Mouse (Mus musculus) limb, embryonic 14.5 days (tissue): Measurements from ENCODE around the gene Ifnl3. TPM values are rescaled to one million over a fixed set of nuclear protein-coding genes. Genes with fewer than 3 reads are reported as not detected.

ENCODE experiments used
- ATAC-seq: fragments of 200-750 bp; cut with Nextera tagmentation; 2 replicates; pipeline ENCODE4 v1.8.0; 2017; ENCODE audit warnings: low read depth, moderate number of reproducible peaks, moderate TSS enrichment; ENCODE audit not compliant: low FRiP score
- DNase-seq: peaks from one replicate; pipeline ENCODE4 v3.0.0-alpha.2; 2015; ENCODE audit warnings: low spot score
- H3K27ac ChIP-seq: fragments of 300-500 bp; sonication (generic); replicated peaks from 2 replicates; pipeline ENCODE4 v1.5.1; 2014; ENCODE audit warnings: low read depth, mild to moderate bottlenecking, low read length, moderate library complexity, mixed read lengths
- H3K27me3 ChIP-seq: fragments of 300-500 bp; sonication (generic); 2 replicates; pipeline ENCODE4 v1.6.1; 2014; ENCODE audit warnings: low read length, mixed read lengths; ENCODE audit not compliant: control insufficient read depth, insufficient read depth
- H3K36me3 ChIP-seq: fragments of 300-500 bp; sonication (generic); 2 replicates; pipeline ENCODE4 v1.6.1; 2014; ENCODE audit warnings: mild to moderate bottlenecking, low read length, moderate library complexity, mixed read lengths; ENCODE audit not compliant: control insufficient read depth, insufficient read depth
- H3K4me1 ChIP-seq: fragments of 300-500 bp; sonication (generic); 2 replicates; pipeline ENCODE4 v1.6.1; 2014; ENCODE audit warnings: antibody characterized with exemption, low read length, mixed read lengths; ENCODE audit not compliant: control insufficient read depth, insufficient read depth
- H3K4me2 ChIP-seq: fragments of 300-500 bp; sonication (generic); replicated peaks from 2 replicates; pipeline ENCODE4 v1.6.1; 2014; ENCODE audit warnings: low read depth, mild to moderate bottlenecking, low read length, moderate library complexity; ENCODE audit not compliant: severe bottlenecking
- H3K4me3 ChIP-seq: fragments of 300-500 bp; sonication (generic); replicated peaks from 2 replicates; pipeline ENCODE4 v1.5.1; 2014; ENCODE audit warnings: low read length
- H3K9ac ChIP-seq: fragments of 300-500 bp; sonication (generic); 2 replicates; pipeline ENCODE4 v1.6.1; 2014; ENCODE audit warnings: mild to moderate bottlenecking, low read depth, low read length, moderate library complexity; ENCODE audit not compliant: severe bottlenecking
- H3K9me3 ChIP-seq: fragments of 300-500 bp; sonication (generic); 2 replicates; pipeline ENCODE4 v1.6.1; 2016; ENCODE audit warnings: low read length; ENCODE audit not compliant: control insufficient read depth
- POLR2A ChIP-seq: fragments of 200-500 bp; IDR thresholded peaks from 2 replicates; pipeline ENCODE4 v1.8.0; 2012; ENCODE audit warnings: inconsistent platforms, mild to moderate bottlenecking, moderate library complexity, borderline replicate concordance; ENCODE audit not compliant: insufficient read depth, insufficient read length; ENCODE audit errors: extremely low read depth
- WGBS: fragments of 180-500 bp; shearing (Covaris S2); extraction: QIAGEN DNeasy Blood & Tissue Kit; methylation state at CpG from one replicate; pipeline ENCODE4 v1.1.7; 2014; 5-methylcytosine and 5-hydroxymethylcytosine counted together
- polyA plus RNA-seq, 2 experiments: library from polyadenylated mRNA; depleted of rRNA in 1 of 2; stranded (reverse) in 1 of 2; unstranded in 1 of 2; fragments of >200 nt; fragmentation: Nextera tagmentation in 1 of 2; extraction: Ambion mirVana in 1 of 2; gene quantifications; 2 replicates each; pipeline versions ENCODE4 v1.2.1 to v1.2.3; 2012 to 2014

Ifnl3 gene
- polyA plus RNA-seq, 2 experiments = not detected

GRCm38 (mm10) chr7:28544051-28544601, 21.5 kb downstream of the Ifnl3 start:
- H3K4me2 ChIP-seq = no peak overlapping the region
- H3K4me1 ChIP-seq = peaks cover 5% of the 10 kb centered on the region
- H3K9ac ChIP-seq = no peak overlapping the region
- no peak overlapping the region for H3K4me3 ChIP-seq
- 5% methylated on average over 23 of the region's 27 CpGs for WGBS
- H3K36me3 ChIP-seq = no peaks in the 10 kb centered on the region
- TF ChIP-seq POLR2A = no peak
- DNase-seq (no peak), ATAC-seq (no peak)
- no peaks in the 10 kb centered on the region for H3K9me3 ChIP-seq
- H3K27ac ChIP-seq = no peak overlapping the region
- H3K27me3 ChIP-seq = peaks cover 47% of the 10 kb centered on the region

DNA sequence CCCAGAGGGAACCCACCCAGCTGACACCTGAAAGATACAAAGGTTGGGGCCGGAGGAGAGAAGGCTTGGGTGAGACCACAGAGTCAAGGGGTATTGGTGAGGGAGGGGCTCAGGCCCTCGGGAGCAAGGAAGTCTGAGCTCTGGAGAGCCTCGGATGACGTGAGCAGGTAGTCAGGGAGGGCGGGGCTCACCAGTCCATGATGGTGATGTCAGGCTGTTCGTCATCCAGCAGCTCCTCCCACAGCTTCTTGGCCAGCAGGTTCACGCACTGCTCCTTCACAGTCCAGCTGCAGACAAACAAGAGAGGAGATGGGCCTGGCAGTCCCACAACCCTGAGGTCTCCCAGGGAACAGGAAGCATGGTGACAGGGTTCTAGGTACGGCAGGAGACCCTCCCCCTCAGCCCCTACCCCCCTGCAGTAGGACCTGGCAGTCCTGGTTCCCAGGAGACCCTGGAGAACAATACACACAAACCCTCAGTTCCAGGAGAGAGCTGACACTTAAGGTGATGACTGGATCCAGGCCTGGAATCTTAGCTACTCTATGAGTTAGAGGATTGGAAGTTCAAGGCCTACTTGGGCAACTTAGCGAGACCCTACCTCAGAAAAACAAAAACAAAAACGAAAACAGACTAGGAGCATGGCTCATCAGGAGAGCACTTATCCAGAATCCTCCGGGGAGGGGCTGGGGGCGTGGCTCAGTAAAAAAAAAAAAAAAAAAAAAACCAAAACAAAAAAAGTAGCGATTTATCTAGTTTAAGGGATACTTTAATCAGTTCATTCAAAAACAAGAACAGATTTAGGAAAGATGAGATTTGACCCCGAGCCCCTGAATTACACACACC, 22.6 kb downstream of the Ifnl3 start:
- ATAC-seq = no peak
- TF ChIP-seq POLR2A = no peak
- Histone ChIP-seq H3K27ac (no peak overlapping the region), H3K9me3 (no peaks in the 10 kb centered on the region), H3K4me3 (no peak overlapping the region), H3K4me2 (no peak overlapping the region), H3K4me1 (peaks cover 5% of the 10 kb centered on the region), H3K9ac (no peak overlapping the region), H3K27me3 (peaks cover 47% of the 10 kb centered on the region), H3K36me3 (no peaks in the 10 kb centered on the region)
- DNase-seq = no peak
- 27% methylated on average over 14 of the region's 14 CpGs for WGBS

DNA sequence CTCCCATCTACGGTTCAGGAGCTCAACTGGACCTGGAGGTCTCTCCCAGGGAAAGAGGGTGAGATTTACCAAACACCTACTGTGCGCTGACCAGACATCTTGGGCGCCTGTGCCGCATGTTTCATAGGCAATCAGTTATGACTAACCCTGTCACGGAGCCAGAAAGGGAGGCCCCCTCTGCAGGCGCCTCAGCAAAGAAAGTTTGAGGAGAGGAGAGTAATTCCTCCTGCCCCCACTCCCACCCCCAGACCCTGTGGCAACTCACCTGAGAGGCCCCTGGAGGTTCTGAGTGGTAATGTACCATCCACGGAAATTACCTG, 23.2 kb downstream of the Ifnl3 start:
- TF ChIP-seq POLR2A = no peak
- Histone ChIP-seq H3K9me3 (no peaks in the 10 kb centered on the region), H3K27ac (no peak overlapping the region), H3K4me3 (no peak overlapping the region), H3K9ac (no peak overlapping the region), H3K27me3 (peaks cover 47% of the 10 kb centered on the region), H3K4me1 (peaks cover 5% of the 10 kb centered on the region), H3K36me3 (no peaks in the 10 kb centered on the region), H3K4me2 (no peak overlapping the region)
- WGBS = 49% methylated on average over 6 of the region's 7 CpGs
- no peak for DNase-seq
- ATAC-seq = no peak

DNA sequence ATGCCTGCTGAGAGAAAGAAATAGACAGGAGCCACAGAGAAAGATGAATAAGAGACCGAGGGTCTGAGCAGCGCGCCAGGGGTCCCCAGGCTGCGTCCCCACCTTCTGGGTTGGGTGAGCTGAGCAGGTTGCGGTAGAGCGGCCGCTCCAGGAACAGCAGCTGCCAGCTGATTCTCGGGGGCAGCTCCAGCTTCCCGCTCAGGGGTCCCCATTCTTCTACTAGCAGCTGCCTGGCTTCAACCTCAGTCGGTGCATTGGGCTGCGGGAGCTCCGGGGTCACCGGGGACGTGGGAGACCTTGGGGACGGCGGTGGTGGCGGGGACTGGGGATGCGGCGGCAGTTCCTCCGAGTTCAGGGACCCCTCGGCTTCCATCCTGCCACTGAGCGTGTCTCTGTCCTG, 24.0 kb downstream of the Ifnl3 start:
- no peak overlapping the region for H3K27ac ChIP-seq
- peak overlapping the region; percentile 22 for H3K4me3 ChIP-seq
- 1% methylated on average over 21 of the region's 22 CpGs for WGBS
- H3K9me3 ChIP-seq = no peaks in the 10 kb centered on the region
- no peak for TF ChIP-seq POLR2A
- no peak overlapping the region; the same call in 1 of the 2 replicates for H3K9ac ChIP-seq
- no peak for DNase-seq
- H3K27me3 ChIP-seq = peaks cover 47% of the 10 kb centered on the region
- no peak for ATAC-seq
- peak overlapping the region; percentile 35 for H3K4me2 ChIP-seq
- peaks cover 5% of the 10 kb centered on the region for H3K4me1 ChIP-seq
- no peaks in the 10 kb centered on the region for H3K36me3 ChIP-seq

- ATAC-seq (no peak), DNase-seq (no peak)
- H3K27me3 ChIP-seq = peaks cover 47% of the 10 kb centered on the region
- 3% methylated on average over 3 of the region's 5 CpGs for WGBS
- no peaks in the 10 kb centered on the region for H3K36me3 ChIP-seq
- H3K4me1 ChIP-seq = peaks cover 5% of the 10 kb centered on the region
- peak within 1 kb of the TSS; percentile 35 for H3K4me2 ChIP-seq
- no peak within 1 kb of the TSS; the same call in 1 of the 2 replicates for H3K9ac ChIP-seq
- H3K9me3 ChIP-seq = no peaks in the 10 kb centered on the region
- H3K4me3 ChIP-seq = peak within 1 kb of the TSS; percentile 22
- no peak for TF ChIP-seq POLR2A
- no peak within 1 kb of the TSS for H3K27ac ChIP-seq
These were observed 24.5 kb downstream of the Ifnl3 start, which contains the start of gene Nccrp1 for GRCm38 (mm10) chr7:28547154-28547553. TSS of gene Nccrp1 (minus strand) at chr7:28547254.

- no peaks in the 10 kb centered on the region for H3K36me3 ChIP-seq
- 68% methylated on average over 7 of the region's 7 CpGs for WGBS
- TF ChIP-seq POLR2A = no peak
- no peak overlapping the region for H3K27ac ChIP-seq
- no peak for ATAC-seq
- H3K9ac ChIP-seq = no peak overlapping the region
- H3K4me1 ChIP-seq = peaks cover 5% of the 10 kb centered on the region
- no peaks in the 10 kb centered on the region for H3K9me3 ChIP-seq
- no peak for DNase-seq
- H3K4me2 ChIP-seq = no peak overlapping the region
- no peak overlapping the region for H3K4me3 ChIP-seq
- H3K27me3 ChIP-seq = peaks cover 47% of the 10 kb centered on the region
These were observed 25.0 kb downstream of the Ifnl3 start for GRCm38 (mm10) chr7:28547628-28548027.
